Mouse (Mus musculus) brain, embryonic 14.5 days (tissue): ENCODE measurements around the gene Ptrh1. TPM values are rescaled to one million over a fixed set of nuclear protein-coding genes. Genes with fewer than 3 reads are reported as not detected.
A peak's percentile ranks its signal among the peaks of the same experiment; 100 is the strongest.

Experiments
- DNase-seq: peaks from one replicate; pipeline ENCODE4 v3.0.0-alpha.2; 2011; ENCODE audit warnings: low read depth
- CTCF ChIP-seq: fragments of 200-500 bp; IDR thresholded peaks from 2 replicates; pipeline ENCODE4 v1.5.1; 2012; ENCODE audit warnings: inconsistent platforms, mild to moderate bottlenecking, moderate library complexity, borderline replicate concordance; ENCODE audit not compliant: insufficient read depth, insufficient read length; ENCODE audit errors: extremely low read depth
- POLR2A ChIP-seq: fragments of 200-500 bp; IDR thresholded peaks from 2 replicates; pipeline ENCODE4 v1.6.1; 2012; ENCODE audit warnings: mild to moderate bottlenecking, inconsistent platforms, borderline replicate concordance; ENCODE audit not compliant: poor library complexity, insufficient read depth, insufficient read length, severe bottlenecking; ENCODE audit errors: extremely low read depth
- polyA plus RNA-seq: library from polyadenylated mRNA; depleted of rRNA; stranded (reverse); fragments of >200 nt; gene quantifications from 2 replicates; pipeline ENCODE4 v1.2.3, GENCODE M21; 2012; rRNA removed

Ptrh1 gene
- polyA plus RNA-seq, 1 experiment = 8.7 TPM

GRCm38 (mm10) chr2:32821041-32821802 lies 45.6 kb downstream of the Ptrh1 start:
- TF ChIP-seq POLR2A (no peak), CTCF (peak; percentile 58; the same call in 1 of the 2 replicates)
- peak; percentile 42 for DNase-seq

- DNase-seq = no peak
- TF ChIP-seq POLR2A = no peak
Measured at GRCm38 (mm10) chr2:32822643-32823042, 47.1 kb downstream of the Ptrh1 start.

GRCm38 (mm10) chr2:32823153-32823552 lies 47.6 kb downstream of the Ptrh1 start:
- DNase-seq = no peak
- TF ChIP-seq CTCF = no peak
- no peak for TF ChIP-seq POLR2A

- no peak for DNase-seq
- TF ChIP-seq CTCF (no peak), POLR2A (no peak)
Measured at GRCm38 (mm10) chr2:32823579-32824154, 48.1 kb downstream of the Ptrh1 start.

- peak; percentile 44 for DNase-seq
- no peak for TF ChIP-seq CTCF
- no peak for TF ChIP-seq POLR2A
Measured at GRCm38 (mm10) chr2:32824181-32824580, 48.6 kb downstream of the Ptrh1 start.

- TF ChIP-seq POLR2A (no peak), CTCF (no peak)
- DNase-seq = no peak
Measured at GRCm38 (mm10) chr2:32824778-32825177, 49.2 kb downstream of the Ptrh1 start.

- DNase-seq = no peak
- no peak for TF ChIP-seq POLR2A
- no peak for TF ChIP-seq CTCF
Measured at GRCm38 (mm10) chr2:32825796-32826195, 50.2 kb downstream of the Ptrh1 start.

Other genes with a start within 250 kb of the Ptrh1 start
- gene Fam102a, start 240.5 kb upstream of the Ptrh1 start, polyA plus RNA-seq = 7.7 and 12.9 TPM in 2 replicates
- 155 and 212 TPM in 2 replicates for gene Dpm2, start 204.9 kb upstream of the Ptrh1 start, polyA plus RNA-seq
- 13.2 and 16.0 TPM in 2 replicates for gene Pip5kl1, start 201.0 kb upstream of the Ptrh1 start, polyA plus RNA-seq
- 0.26 and 0.33 TPM in 2 replicates for gene 9430097D07Rik, start 200.1 kb upstream of the Ptrh1 start, polyA plus RNA-seq
- 21.7 and 23.9 TPM in 2 replicates for gene St6galnac4, start 188.7 kb upstream of the Ptrh1 start, polyA plus RNA-seq
- 16.2 and 22.6 TPM in 2 replicates for gene St6galnac6, start 176.1 kb upstream of the Ptrh1 start, polyA plus RNA-seq
- 31.0 and 41.5 TPM in 2 replicates for gene Ak1, start 154.0 kb upstream of the Ptrh1 start, polyA plus RNA-seq
- 27.1 and 38.0 TPM in 2 replicates for gene Eng, start 129.2 kb upstream of the Ptrh1 start, polyA plus RNA-seq
- gene Fpgs, start 71.6 kb upstream of the Ptrh1 start, polyA plus RNA-seq = 33.7 and 45.7 TPM in 2 replicates
- gene Cdk9, start 62.7 kb upstream of the Ptrh1 start, polyA plus RNA-seq = 197 and 278 TPM in 2 replicates
- 47.8 and 60.6 TPM in 2 replicates for gene Sh2d3c, start 54.7 kb upstream of the Ptrh1 start, polyA plus RNA-seq
- 4.4 and 4.8 TPM in 2 replicates for gene 6330409D20Rik, start 34.8 kb upstream of the Ptrh1 start, polyA plus RNA-seq
- gene Tor2a, start 18.6 kb upstream of the Ptrh1 start, polyA plus RNA-seq = 60.6 and 96.6 TPM in 2 replicates
- 1.4 and 1.6 TPM in 2 replicates for gene Ttc16, start 153 bp upstream of the Ptrh1 start, polyA plus RNA-seq
- gene Cfap157, start 8.6 kb downstream of the Ptrh1 start, polyA plus RNA-seq = 0.71 and 0.86 TPM in 2 replicates
- 170 and 238 TPM in 2 replicates for gene Stxbp1, start 71.5 kb downstream of the Ptrh1 start, polyA plus RNA-seq
- 40.2 and 47.0 TPM in 2 replicates for gene Fam129b, start 100.3 kb downstream of the Ptrh1 start, polyA plus RNA-seq
- 554 and 748 TPM in 2 replicates for gene Rpl12, start 185.8 kb downstream of the Ptrh1 start, polyA plus RNA-seq
- 28.4 and 31.8 TPM in 2 replicates for gene Lrsam1, start 185.8 kb downstream of the Ptrh1 start, polyA plus RNA-seq
- 26.9 and 40.6 TPM in 2 replicates for gene Slc2a8, start 206.3 kb downstream of the Ptrh1 start, polyA plus RNA-seq